Mouse (Mus musculus) Muller cell, postnatal 12 days (primary cell): ENCODE results near the gene Jph3.

Source experiments
- DNase-seq: peaks from one replicate; pipeline ENCODE4 v3.0.0-alpha.2; 2015; ENCODE audit errors: inconsistent ontology term

The Jph3 gene

DNA sequence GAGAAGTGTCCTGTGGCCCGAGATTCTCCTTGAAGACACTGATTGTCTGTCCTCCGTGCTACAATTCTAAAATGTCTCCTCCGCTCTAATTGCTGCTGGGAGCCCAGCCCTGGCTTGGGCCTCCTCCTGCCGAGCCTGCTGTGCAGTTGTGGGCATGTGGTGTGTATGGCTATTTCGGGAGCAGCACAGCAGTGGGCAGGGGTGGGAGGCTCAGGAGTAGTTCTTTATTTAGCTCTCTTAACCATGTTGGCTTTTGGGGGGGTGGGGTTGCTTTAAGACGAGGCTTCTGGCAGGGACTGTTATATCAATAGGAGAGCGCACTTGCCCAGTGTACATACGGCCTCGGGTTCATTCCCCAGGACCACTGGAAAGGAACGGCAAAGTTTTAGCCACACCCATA, 57.1 kb downstream of the Jph3 start:
- no peak for DNase-seq

DNA sequence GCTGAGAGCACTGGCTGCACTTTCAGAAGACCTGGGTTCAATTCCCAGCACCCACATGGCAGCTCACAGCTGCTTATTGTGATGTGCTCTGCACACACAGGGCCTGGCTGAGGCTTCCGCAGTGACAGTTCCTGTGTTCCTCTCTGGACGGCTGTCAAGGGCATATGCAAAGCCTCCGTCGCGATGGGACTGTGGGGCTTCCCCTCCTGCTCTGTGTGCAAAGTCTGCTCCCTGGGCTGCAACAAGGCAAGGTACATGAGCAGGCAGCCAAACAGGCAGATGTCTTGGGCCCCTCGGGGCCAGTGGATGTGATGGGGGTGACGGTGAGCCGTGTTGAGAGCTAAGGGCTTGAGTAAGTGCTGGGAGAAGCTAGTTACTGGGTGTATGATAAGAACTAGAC, 59.4 kb downstream of the Jph3 start:
- DNase-seq = no peak

GRCm38 (mm10) chr8:121792159-121792558, 62.7 kb downstream of the Jph3 start:
- DNase-seq = no peak

GRCm38 (mm10) chr8:121792627-121793026, 63.2 kb downstream of the Jph3 start:
- no peak for DNase-seq

- no peak for DNase-seq
These were observed 64.7 kb downstream of the Jph3 start for GRCm38 (mm10) chr8:121794151-121794550.

- DNase-seq = no peak
These were observed 66.0 kb downstream of the Jph3 start for GRCm38 (mm10) chr8:121795461-121795860.

- DNase-seq = no peak
These were observed 67.0 kb downstream of the Jph3 start for GRCm38 (mm10) chr8:121796406-121796805.

DNA sequence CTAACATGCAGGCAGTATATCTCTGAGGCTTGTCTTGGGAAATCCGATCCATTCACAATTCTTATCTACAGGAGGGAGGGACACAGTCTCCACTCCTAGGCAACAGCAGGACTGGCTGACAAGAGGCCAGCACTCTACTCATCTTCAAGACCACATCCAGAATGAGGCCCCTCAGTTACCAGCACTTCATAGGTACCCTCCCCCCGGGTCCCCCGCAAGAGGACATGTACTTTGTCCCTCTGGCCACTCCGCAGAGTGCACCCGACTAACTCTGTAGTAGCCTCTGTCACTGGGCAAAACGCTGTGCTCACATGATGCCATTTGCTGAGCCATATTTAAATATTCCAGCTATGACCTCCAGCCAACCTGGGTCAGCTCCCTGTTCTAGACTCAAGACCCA, 69.0 kb downstream of the Jph3 start:
- DNase-seq = no peak

GRCm38 (mm10) chr8:121804829-121805228, 75.4 kb downstream of the Jph3 start:
- no peak for DNase-seq

- DNase-seq = no peak
These were observed 76.7 kb downstream of the Jph3 start for GRCm38 (mm10) chr8:121806126-121806525.

- DNase-seq = no peak
These were observed 78.6 kb downstream of the Jph3 start for GRCm38 (mm10) chr8:121808032-121808431.

GRCm38 (mm10) chr8:121809524-121810155, 80.2 kb downstream of the Jph3 start:
- no peak for DNase-seq

DNA sequence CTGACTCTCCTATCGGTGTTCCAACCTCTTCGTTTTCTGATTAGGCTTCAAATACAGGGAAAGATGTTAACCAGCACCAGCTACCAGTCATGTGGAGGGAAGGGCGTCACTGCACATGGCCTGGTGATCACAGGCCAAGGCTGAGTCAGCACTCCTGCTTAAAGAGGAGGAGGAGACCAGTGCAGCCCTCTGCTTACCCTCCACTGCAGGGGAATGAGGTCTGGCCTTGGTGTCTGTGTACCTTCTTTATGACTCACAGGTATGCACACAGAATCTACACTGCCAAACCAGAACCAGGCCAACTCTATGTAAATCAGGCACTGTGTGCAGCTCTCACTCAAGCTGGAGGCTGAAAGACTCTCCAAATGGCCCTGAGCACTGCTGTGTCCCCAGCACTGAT, 82.1 kb downstream of the Jph3 start:
- no peak for DNase-seq

DNA sequence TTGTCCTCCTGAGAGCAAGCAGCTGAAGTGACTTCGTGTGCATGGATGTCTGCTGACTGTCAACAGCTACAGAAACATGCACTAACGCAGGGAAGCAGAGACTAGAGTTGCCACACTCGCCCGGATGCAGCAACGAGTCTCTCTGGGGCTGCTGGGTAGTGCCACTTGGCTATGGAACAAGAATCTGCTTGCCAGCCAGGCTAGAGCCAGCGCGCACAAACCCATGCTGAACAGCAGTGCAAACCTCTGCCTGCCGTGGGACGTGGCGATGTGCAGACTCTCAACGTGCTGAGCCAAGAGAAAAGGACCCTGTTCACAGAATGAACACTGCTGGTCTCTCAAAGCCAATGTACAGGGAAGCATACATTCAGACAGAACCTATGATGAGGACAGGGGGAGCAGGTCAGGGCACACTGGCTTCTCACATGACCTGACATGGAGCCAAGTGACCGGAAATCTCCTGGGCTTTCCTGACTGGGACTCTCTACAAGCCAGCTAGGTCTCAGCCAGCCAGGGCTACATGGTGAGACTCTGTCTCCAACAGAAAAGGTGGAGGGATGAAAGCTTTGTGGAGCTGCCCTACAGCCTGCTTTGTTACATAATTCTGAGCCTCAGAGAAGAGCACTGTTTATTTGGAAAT, 82.6 kb downstream of the Jph3 start:
- no peak for DNase-seq

GRCm38 (mm10) chr8:121818226-121818625, 88.8 kb downstream of the Jph3 start:
- DNase-seq = no peak

- DNase-seq = no peak
These were observed 91.4 kb downstream of the Jph3 start for GRCm38 (mm10) chr8:121820840-121821239.

DNA sequence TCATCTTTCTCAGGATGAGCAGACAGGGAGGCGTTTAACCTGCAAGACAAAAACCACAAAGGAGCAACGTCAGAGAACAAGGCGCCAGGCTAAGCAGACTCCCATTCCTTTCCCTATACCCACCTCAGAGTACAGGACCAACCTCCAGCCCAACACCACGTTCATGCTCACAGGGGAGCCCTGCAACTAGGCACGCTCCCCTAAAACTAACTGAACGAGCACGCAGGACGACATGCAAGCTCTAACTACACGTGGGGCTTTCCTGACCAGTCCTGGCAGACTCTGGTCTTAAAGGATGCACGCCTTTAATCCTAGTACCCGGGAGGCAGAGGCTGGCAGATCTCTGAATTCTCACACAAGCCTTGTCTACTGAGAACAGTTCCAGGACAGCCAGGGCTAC, 91.9 kb downstream of the Jph3 start:
- no peak for DNase-seq

- no peak for DNase-seq
These were observed 92.3 kb downstream of the Jph3 start for GRCm38 (mm10) chr8:121821770-121822169.

DNA sequence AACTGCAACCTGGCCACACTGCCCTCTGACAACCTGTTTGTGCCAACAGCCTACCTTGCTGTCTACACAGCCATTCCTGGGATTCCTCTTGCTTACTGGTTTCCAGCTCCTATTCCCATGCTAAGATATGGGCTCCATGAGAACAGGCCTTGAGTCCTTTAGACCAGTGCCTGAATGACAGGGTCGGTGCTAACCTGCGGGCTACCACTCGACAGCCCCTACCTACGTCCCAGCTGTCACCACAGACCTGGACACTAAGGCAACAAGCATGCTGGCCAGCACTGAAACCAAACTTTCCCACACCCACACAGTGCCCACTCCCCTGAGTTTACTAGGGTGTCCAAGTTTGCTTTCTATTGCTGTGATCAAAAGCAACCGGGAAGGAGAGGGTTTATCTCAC, 98.3 kb downstream of the Jph3 start:
- no peak for DNase-seq

GRCm38 (mm10) chr8:121828376-121829023, 99.1 kb downstream of the Jph3 start:
- DNase-seq = no peak

DNA sequence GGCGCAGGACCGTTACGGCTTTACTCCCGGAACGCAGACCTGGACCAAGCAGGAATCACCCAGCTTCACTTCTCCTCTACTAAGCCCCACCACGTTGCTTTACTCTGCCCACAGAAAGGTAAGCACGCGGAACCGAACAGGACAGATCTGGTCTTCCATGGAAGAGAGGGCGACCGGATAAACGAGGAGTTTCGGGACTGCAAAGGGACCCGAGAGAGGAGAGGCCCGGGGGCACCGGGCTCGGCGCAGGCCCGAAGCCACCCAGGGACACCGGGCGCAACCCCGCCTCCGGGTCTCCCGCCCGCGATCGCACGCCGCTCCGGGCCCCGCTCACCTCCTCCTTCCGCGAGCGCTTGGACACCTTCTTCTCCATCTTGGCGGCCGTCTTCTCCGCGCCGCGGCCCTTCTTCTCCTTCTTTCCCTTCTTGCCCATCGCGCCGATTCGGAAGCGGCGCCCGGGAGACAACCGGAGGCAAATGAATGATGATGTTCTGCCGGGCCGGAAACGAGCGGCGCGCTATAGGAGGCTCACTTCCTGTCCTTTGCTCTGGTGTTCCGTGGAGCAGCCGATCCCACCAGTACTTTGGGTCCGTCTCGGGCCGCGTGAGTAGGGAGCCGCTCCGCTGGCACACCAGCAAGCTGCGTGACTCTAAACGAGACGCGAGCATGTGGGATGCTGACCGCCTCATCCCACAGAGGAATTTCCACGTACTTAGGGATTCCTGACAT, 99.8 kb downstream of the Jph3 start, which contains the start of gene Klhdc4:
Gene Klhdc4, minus strand, starts transcription at position 522 of the 729 bp plus-strand sequence.
- peak; percentile 91 for DNase-seq

DNA sequence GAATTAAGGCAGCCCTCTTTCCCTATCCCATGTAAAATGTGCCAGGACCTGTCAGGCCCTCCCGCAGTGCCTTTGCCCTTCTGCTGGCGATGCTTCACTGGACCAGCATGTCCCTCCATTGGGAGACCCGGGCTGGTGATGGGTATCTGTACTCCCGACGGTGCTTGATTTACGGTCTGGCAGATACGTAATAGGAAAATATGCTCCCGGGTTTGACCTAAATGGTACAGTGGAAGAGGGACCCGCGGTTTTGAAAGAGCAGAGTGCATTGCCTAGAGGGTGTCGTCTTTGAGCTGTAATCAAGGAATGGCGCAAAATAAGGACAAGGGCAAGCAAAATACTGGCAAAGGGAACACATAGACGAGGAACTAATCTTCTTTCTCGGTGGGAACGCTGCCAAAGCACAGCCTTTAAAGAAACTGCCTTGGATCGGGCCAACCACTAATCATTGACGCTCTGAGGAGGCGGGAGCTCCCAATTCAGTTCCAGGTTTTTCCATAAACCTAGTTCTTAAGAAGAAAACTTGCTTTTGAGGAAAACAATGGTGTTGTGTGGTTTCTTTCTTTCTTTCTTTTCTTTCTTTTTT, 100.4 kb downstream of the Jph3 start:
- DNase-seq = no peak
